In the genomic region with DNA sequence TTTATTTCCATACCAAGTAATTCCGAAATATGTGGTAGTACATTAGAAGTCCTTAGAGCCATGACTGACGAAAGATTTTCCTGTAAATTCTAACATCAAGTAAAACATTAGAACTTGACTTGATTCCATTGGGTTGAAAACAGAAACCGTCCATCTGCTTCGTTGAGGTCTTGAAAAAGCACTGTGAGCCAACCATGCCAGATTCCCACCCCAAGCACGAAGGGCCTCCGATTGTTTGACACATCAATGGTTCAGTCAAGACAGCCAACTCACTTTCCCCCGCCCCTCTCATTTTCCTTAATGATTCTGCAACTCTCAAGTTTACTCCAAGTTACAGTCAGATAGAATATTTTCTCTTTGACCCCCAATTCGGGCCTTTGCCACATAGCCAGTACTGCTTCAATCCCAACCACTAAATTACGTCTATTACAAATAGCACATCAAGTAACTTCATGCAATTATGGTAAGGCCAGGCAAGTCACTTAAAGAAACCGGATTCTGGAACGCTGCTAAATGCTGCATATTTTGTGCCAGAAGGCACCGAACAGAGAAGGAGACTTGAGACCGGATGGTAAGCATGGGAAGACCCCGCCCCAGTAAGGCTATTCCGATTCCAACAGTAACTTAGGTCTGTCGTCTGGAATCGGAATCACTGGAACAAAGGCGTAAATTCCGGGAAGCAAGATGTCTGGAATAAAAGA, we compare ENCODE assay signal across 8 mouse cellular contexts. TPM values are rescaled to one million over a fixed set of nuclear protein-coding genes. Genes with fewer than 3 reads are reported as not detected.
DNase-seq lines count a peak whose midpoint lies in the region; ATAC-seq and TF ChIP-seq lines count a peak whose summit lies in the region.

No protein-coding gene starts in this region.

- WGBS in embryonic facial prominence, embryonic 10.5 days, result 5% methylated on average over 19 of the region's 19 CpGs
- 4% methylated on average over 19 of the region's 19 CpGs for WGBS in hindbrain, embryonic 13.5 days
- under 1% methylated on average over 19 of the region's 19 CpGs for WGBS in liver, embryonic 15.5 days (ENCODE audit: insufficient replicate concordance)
- WGBS in neural tube, embryonic 15.5 days, result 3% methylated on average over 19 of the region's 19 CpGs

- H3K9me3 ChIP-seq in E14TG2a.4 (ENCODE audit: low read length), result no peaks in the 10 kb centered on the region
- peaks cover 3% of the 10 kb centered on the region; the same call in 1 of the 2 replicates for H3K9me3 ChIP-seq in embryonic facial prominence, embryonic 10.5 days
- H3K9me3 ChIP-seq in hindbrain, embryonic 13.5 days, result no peaks in the 10 kb centered on the region; the same call in 1 of the 2 replicates
- no peaks in the 10 kb centered on the region for H3K9me3 ChIP-seq in liver, embryonic 15.5 days (replicated peaks)
- no peaks in the 10 kb centered on the region for H3K9me3 ChIP-seq in neural tube, embryonic 15.5 days (replicated peaks)

- peak overlapping the region; percentile 96 for H3K27ac ChIP-seq in embryonic facial prominence, embryonic 10.5 days (replicated peaks)
- H3K27ac ChIP-seq in hindbrain, embryonic 13.5 days, result peak overlapping the region; percentile 96
- peak overlapping the region; percentile 100 for H3K27ac ChIP-seq in liver, embryonic 15.5 days (replicated peaks)
- peak overlapping the region; percentile 95 for H3K27ac ChIP-seq in neural tube, embryonic 15.5 days (replicated peaks)

- peak overlapping the region; percentile 86 for H3K4me2 ChIP-seq in hindbrain, embryonic 13.5 days
- peak overlapping the region; percentile 80 for H3K4me2 ChIP-seq in liver, embryonic 15.5 days
- H3K4me2 ChIP-seq in neural tube, embryonic 15.5 days, result peak overlapping the region; percentile 72

- ATAC-seq in hindbrain, embryonic 13.5 days (ENCODE audit: low FRiP score), result 0 out of 2 replicates have a peak, but pooled peaks have one; percentile 0
- no peak for ATAC-seq in liver, embryonic 15.5 days (ENCODE audit: insufficient read depth)
- no peak; the same call in 1 of the 2 replicates for ATAC-seq in neural tube, embryonic 15.5 days (ENCODE audit: low FRiP score)

- no peaks in the 10 kb centered on the region for H3K27me3 ChIP-seq in E14TG2a.4 (ENCODE audit: insufficient read depth, low read length)
- no peaks in the 10 kb centered on the region for H3K27me3 ChIP-seq in embryonic facial prominence, embryonic 10.5 days (replicated peaks; ENCODE audit: low read depth, poor library complexity, severe bottlenecking)
- no peaks in the 10 kb centered on the region for H3K27me3 ChIP-seq in hindbrain, embryonic 13.5 days
- no peaks in the 10 kb centered on the region for H3K27me3 ChIP-seq in liver, embryonic 15.5 days
- no peaks in the 10 kb centered on the region for H3K27me3 ChIP-seq in neural tube, embryonic 15.5 days (replicated peaks)

- H3K36me3 ChIP-seq in E14TG2a.4 (ENCODE audit: insufficient read depth, low read length), result peaks cover 7% of the 10 kb centered on the region
- peaks cover 15% of the 10 kb centered on the region for H3K36me3 ChIP-seq in embryonic facial prominence, embryonic 10.5 days (replicated peaks)
- H3K36me3 ChIP-seq in hindbrain, embryonic 13.5 days, result no peaks in the 10 kb centered on the region
- 0 out of 2 replicates have a peak, but pooled peaks cover 3% of the 10 kb centered on the region for H3K36me3 ChIP-seq in liver, embryonic 15.5 days (replicated peaks)
- no peaks in the 10 kb centered on the region for H3K36me3 ChIP-seq in neural tube, embryonic 15.5 days

- no peak for TF ChIP-seq CTCF in E14TG2a.4 (conservative IDR thresholded peaks at IDR 0.05; ENCODE audit: low read length)

- H3K4me3 ChIP-seq in E14TG2a.4 (replicated peaks; ENCODE audit: low read length), result peak overlapping the region; percentile 97
- H3K4me3 ChIP-seq in embryonic facial prominence, embryonic 10.5 days, result peak overlapping the region; percentile 92
- peak overlapping the region; percentile 88 for H3K4me3 ChIP-seq in hindbrain, embryonic 13.5 days
- peak overlapping the region; percentile 95 for H3K4me3 ChIP-seq in liver, embryonic 15.5 days (replicated peaks)
- H3K4me3 ChIP-seq in neural tube, embryonic 15.5 days (replicated peaks), result peak overlapping the region; percentile 86

- peak; percentile 6 for DNase-seq in gastrocnemius, postnatal 10 days
- DNase-seq in gastrocnemius, adult 18-20 months (ENCODE audit: low spot score), result no peak
- peak; percentile 21 for DNase-seq in embryonic facial prominence, embryonic 10.5 days (ENCODE audit: low spot score)
- no peak for DNase-seq in urinary bladder, postnatal 25 days (ENCODE audit: low spot score)

- peaks cover 48% of the 10 kb centered on the region for H3K4me1 ChIP-seq in E14TG2a.4 (replicated peaks; ENCODE audit: low read depth, low read length)
- peaks cover 18% of the 10 kb centered on the region for H3K4me1 ChIP-seq in embryonic facial prominence, embryonic 10.5 days
- peaks cover 25% of the 10 kb centered on the region for H3K4me1 ChIP-seq in hindbrain, embryonic 13.5 days (replicated peaks)
- H3K4me1 ChIP-seq in liver, embryonic 15.5 days (replicated peaks), result peaks cover 42% of the 10 kb centered on the region
- peaks cover 32% of the 10 kb centered on the region for H3K4me1 ChIP-seq in neural tube, embryonic 15.5 days

- peak overlapping the region; percentile 92 for H3K9ac ChIP-seq in hindbrain, embryonic 13.5 days
- peak overlapping the region; percentile 92 for H3K9ac ChIP-seq in liver, embryonic 15.5 days
- peak overlapping the region; percentile 84 for H3K9ac ChIP-seq in neural tube, embryonic 15.5 days (replicated peaks)

RNA-seq across cellular contexts. Expression of gene Rab10, which starts 1.1 kb away (rescaled TPM):
- 100 to 1,000 TPM; 208 to 238 TPM for total RNA-seq in gastrocnemius, postnatal 10 days (2021)
- total RNA-seq in gastrocnemius, adult 18-20 months (2021), result 100 to 1,000 TPM; 261 to 280 TPM
- polyA plus RNA-seq in embryonic facial prominence, embryonic 10.5 days (2016; fragmentation: Nextera tagmentation; extraction: Ambion mirVana), result 73.8 and 76.4 TPM in 2 replicates
- polyA plus RNA-seq in hindbrain, embryonic 13.5 days (2015; fragmentation: Nextera tagmentation; extraction: Ambion mirVana), result 136 and 138 TPM in 2 replicates
- 45.3 and 45.7 TPM in 2 replicates for polyA plus RNA-seq in liver, embryonic 15.5 days (2015; fragmentation: Nextera tagmentation; extraction: Ambion mirVana)
- 135 and 148 TPM in 2 replicates for polyA plus RNA-seq in neural tube, embryonic 15.5 days (2015; fragmentation: Nextera tagmentation; extraction: Ambion mirVana)

RNA-seq across cellular contexts. Expression of gene Kif3c, which starts 56.2 kb away (rescaled TPM):
- 10 to 100 TPM in 1 of 2 experiments, 1 to 10 TPM in 1; 9.9 to 10.7 TPM for total RNA-seq in gastrocnemius, postnatal 10 days (2021)
- 10 to 100 TPM; 24.0 to 30.5 TPM for total RNA-seq in gastrocnemius, adult 18-20 months (2021)
- polyA plus RNA-seq in embryonic facial prominence, embryonic 10.5 days (2016; fragmentation: Nextera tagmentation; extraction: Ambion mirVana), result 18.4 and 20.5 TPM in 2 replicates
- 77.8 and 80.7 TPM in 2 replicates for polyA plus RNA-seq in hindbrain, embryonic 13.5 days (2015; fragmentation: Nextera tagmentation; extraction: Ambion mirVana)
- polyA plus RNA-seq in liver, embryonic 15.5 days (2015; fragmentation: Nextera tagmentation; extraction: Ambion mirVana), result 0.76 and 0.81 TPM in 2 replicates
- polyA plus RNA-seq in neural tube, embryonic 15.5 days (2015; fragmentation: Nextera tagmentation; extraction: Ambion mirVana), result 64.9 and 74.1 TPM in 2 replicates

Comparison
In these comparisons a context has a peak if more than half of its experiments do, and no peak if none do; other contexts are left out.
1. DNase-seq: peak in gastrocnemius, postnatal 10 days (single experiment) and embryonic facial prominence, embryonic 10.5 days (single experiment); none in gastrocnemius, adult 18-20 months (single experiment) and urinary bladder, postnatal 25 days (single experiment).
2. RNA of gene Kif3c, which starts 56.2 kb away (polyA plus RNA-seq): 77.8 to 80.7 TPM in hindbrain, embryonic 13.5 days, 64.9 to 74.1 TPM in neural tube, embryonic 15.5 days and 18.4 to 20.5 TPM in embryonic facial prominence, embryonic 10.5 days; 0.76 to 0.81 TPM in liver, embryonic 15.5 days; every median in the first group is over 10 times any median in the second.
3. Peak in every context shown above with its lines, with median percentiles within 50 percentile points of each other: H3K4me3 ChIP-seq, H3K27ac ChIP-seq, H3K4me2 ChIP-seq and H3K9ac ChIP-seq.